Mouse (Mus musculus): ENCODE measurements around the gene Tekt2. TPM values are rescaled to one million over a fixed set of nuclear protein-coding genes. Genes with fewer than 3 reads are reported as not detected.

The Tekt2 gene
- not detected for total RNA-seq (2023)

GRCm38 (mm10) chr4:126325281-126325861 lies at the start of gene Tekt2:
Gene Tekt2, minus strand, starts transcription at chr4:126325688.

GRCm38 (mm10) chr4:126321111-126321853 lies 4.2 kb downstream of the Tekt2 start, which contains the start of gene Adprhl2:
Gene Adprhl2, minus strand, starts transcription at chr4:126321703.

GRCm38 (mm10) chr4:126286492-126286891 lies 39.0 kb downstream of the Tekt2 start, which contains the start of gene Col8a2:
Gene Col8a2, plus strand, starts transcription at chr4:126286793.

Other genes with a start within 250 kb of the Tekt2 start
- 10 to 100 TPM; 27.8 to 39.7 TPM for gene Lsm10, start 229.1 kb downstream of the Tekt2 start, total RNA-seq (2023)
- 10 to 100 TPM; 60.4 to 63.6 TPM for gene Stk40, start 221.7 kb downstream of the Tekt2 start, total RNA-seq (2023)
- 1 to 10 TPM; 1.2 to 2.2 TPM for gene Eva1b, start 177.9 kb downstream of the Tekt2 start, total RNA-seq (2023)
- gene Sh3d21, start 162.2 kb downstream of the Tekt2 start, total RNA-seq (2023) = under 1 TPM; 0.42 to 0.47 TPM
- gene Thrap3, start 122.9 kb downstream of the Tekt2 start, total RNA-seq (2023) = 100 to 1,000 TPM; 242 to 273 TPM
- 100 to 1,000 TPM; 106 to 115 TPM for gene Map7d1, start 69.3 kb downstream of the Tekt2 start, total RNA-seq (2023)
- 10 to 100 TPM; 29.7 to 34.9 TPM for gene Trappc3, start 63.4 kb downstream of the Tekt2 start, total RNA-seq (2023)
- gene Col8a2, start 38.9 kb downstream of the Tekt2 start, total RNA-seq (2023) = not detected
- gene Adprhl2, start 4.0 kb downstream of the Tekt2 start, total RNA-seq (2023) = 10 to 100 TPM; 13.1 to 16.5 TPM
- gene Ago3, start 103.9 kb upstream of the Tekt2 start, total RNA-seq (2023) = 10 to 100 TPM in 1 of 2 experiments, 1 to 10 TPM in 1; 9.0 to 11.7 TPM
- gene Ago1, start 142.9 kb upstream of the Tekt2 start, total RNA-seq (2023) = 10 to 100 TPM; 11.7 to 13.9 TPM
- 10 to 100 TPM in 1 of 2 experiments, 1 to 10 TPM in 1; 9.2 to 10.8 TPM for gene Ago4, start 207.8 kb upstream of the Tekt2 start, total RNA-seq (2023)
- gene Clspn, start 231.2 kb upstream of the Tekt2 start, total RNA-seq (2023) = 10 to 100 TPM; 30.7 to 32.7 TPM

All from neutrophil, adult 59 days (primary cell).